In the genomic region with DNA sequence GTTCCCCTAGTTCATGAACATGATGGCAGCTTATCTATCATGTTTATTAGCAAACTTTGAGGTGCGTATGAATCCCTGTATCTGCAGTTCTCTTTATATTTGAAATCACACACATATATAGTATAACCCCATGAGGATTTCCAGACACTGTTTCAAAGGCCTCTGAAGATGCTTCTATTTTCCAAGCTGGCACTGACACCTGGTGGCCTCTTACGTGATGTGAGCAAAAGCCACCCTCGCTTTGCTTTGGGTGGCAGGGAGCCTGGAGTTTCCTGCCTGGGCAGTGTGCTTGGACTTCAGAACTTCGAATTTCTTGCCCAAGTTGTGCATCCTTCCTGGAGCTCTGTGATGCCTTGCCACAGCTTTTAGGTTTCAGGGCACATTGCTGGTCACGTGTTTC, we compare ENCODE assay signal across 10 mouse cellular contexts.
DNase-seq lines count a peak whose midpoint lies in the region; ATAC-seq and TF ChIP-seq lines count a peak whose summit lies in the region.
"Had no signal": no experiment of that assay in that cellular context is flagged by ENCODE, and none has a peak within 500 bp of the region (broad histone marks: within the 10 kb centered on the region; RNA-seq: fewer than 3 reads in every experiment).

No protein-coding gene starts in this region.

- no peak overlapping the region for H3K4me3 ChIP-seq in intestine, postnatal 0 days (ENCODE audit: low read depth, low read length)
- no peak overlapping the region for H3K4me3 ChIP-seq in intestine, embryonic 15.5 days (replicated peaks)
- H3K4me3 ChIP-seq in forebrain, embryonic 11.5 days (ENCODE audit: low read depth, low read length) = no peak overlapping the region
- H3K4me3 ChIP-seq: embryonic facial prominence, embryonic 13.5 days had no signal

- no peaks in the 10 kb centered on the region for H3K9me3 ChIP-seq in intestine, postnatal 0 days (ENCODE audit: control insufficient read depth)
- no peaks in the 10 kb centered on the region for H3K9me3 ChIP-seq in intestine, embryonic 15.5 days
- no peaks in the 10 kb centered on the region for H3K9me3 ChIP-seq in forebrain, embryonic 11.5 days (ENCODE audit: control insufficient read depth, low read length)
- H3K9me3 ChIP-seq: embryonic facial prominence, embryonic 13.5 days had no signal

- ATAC-seq in intestine, postnatal 0 days = no peak
- no peak for ATAC-seq in intestine, embryonic 15.5 days
- ATAC-seq in erythroblast, adult 5-6 weeks (replicated peaks; ENCODE audit: low FRiP score, poor library complexity, severe bottlenecking) = no peak
- no peak for ATAC-seq in forebrain, embryonic 11.5 days (replicated peaks; ENCODE audit: low FRiP score)

- peak; percentile 54 for DNase-seq in CD4-positive, CD25-positive, alpha-beta regulatory T cell, adult 2 months (ENCODE audit: low read depth, low spot score)
- peak; percentile 46 for DNase-seq in NIH3T3 (ENCODE audit: low read depth)
- DNase-seq in heart, postnatal 4 days = peak; percentile 52
- peak; percentile 51 for DNase-seq in skeletal muscle tissue, adult 2 months (ENCODE audit: low read depth, low spot score)
- no peak for DNase-seq in forebrain, embryonic 11.5 days (ENCODE audit: low spot score)

- peak; percentile 68 for TF ChIP-seq CTCF in intestine, postnatal 0 days (IDR thresholded peaks at IDR 0.05; ENCODE audit: low read depth)

- no peaks in the 10 kb centered on the region for H3K27me3 ChIP-seq in intestine, postnatal 0 days (replicated peaks; ENCODE audit: control insufficient read depth, insufficient read depth, low read length)
- H3K27me3 ChIP-seq in intestine, embryonic 15.5 days (replicated peaks) = no peaks in the 10 kb centered on the region
- no peaks in the 10 kb centered on the region for H3K27me3 ChIP-seq in forebrain, embryonic 11.5 days (ENCODE audit: control insufficient read depth, insufficient read depth, low read length)

- 66% methylated on average over 5 of the region's 5 CpGs for whole genome bisulfite sequencing in intestine, postnatal 0 days
- WGBS in intestine, embryonic 15.5 days = 62% methylated on average over 5 of the region's 5 CpGs
- WGBS in forebrain, embryonic 11.5 days = 84% methylated on average over 5 of the region's 5 CpGs

- no peak overlapping the region for H3K9ac ChIP-seq in intestine, postnatal 0 days (ENCODE audit: low read depth, low read length)
- no peak overlapping the region for H3K9ac ChIP-seq in intestine, embryonic 15.5 days
- no peak overlapping the region for H3K9ac ChIP-seq in forebrain, embryonic 11.5 days (ENCODE audit: low read length)
- H3K9ac ChIP-seq: embryonic facial prominence, embryonic 13.5 days had no signal

- no peak overlapping the region for H3K27ac ChIP-seq in intestine, postnatal 0 days (ENCODE audit: low read depth, low read length)
- no peak overlapping the region for H3K27ac ChIP-seq in intestine, embryonic 15.5 days
- H3K27ac ChIP-seq in forebrain, embryonic 11.5 days (ENCODE audit: low read depth, low read length) = no peak overlapping the region
- H3K27ac ChIP-seq: embryonic facial prominence, embryonic 13.5 days; macrophage had no signal

- H3K4me1 ChIP-seq in intestine, postnatal 0 days (replicated peaks; ENCODE audit: control insufficient read depth, insufficient read depth, low read length) = no peaks in the 10 kb centered on the region
- no peaks in the 10 kb centered on the region; the same call in none of the 2 replicates for H3K4me1 ChIP-seq in intestine, embryonic 15.5 days (replicated peaks)
- no peaks in the 10 kb centered on the region for H3K4me1 ChIP-seq in forebrain, embryonic 11.5 days (replicated peaks; ENCODE audit: control insufficient read depth, insufficient read depth, low read length)

- H3K36me3 ChIP-seq in intestine, postnatal 0 days (ENCODE audit: control insufficient read depth, insufficient read depth) = no peaks in the 10 kb centered on the region
- no peaks in the 10 kb centered on the region for H3K36me3 ChIP-seq in intestine, embryonic 15.5 days
- H3K36me3 ChIP-seq in forebrain, embryonic 11.5 days (ENCODE audit: control insufficient read depth, insufficient read depth, low read length) = no peaks in the 10 kb centered on the region
- H3K36me3 ChIP-seq: embryonic facial prominence, embryonic 13.5 days had no signal

- no peak overlapping the region for H3K4me2 ChIP-seq in intestine, postnatal 0 days (replicated peaks; ENCODE audit: low read depth)
- H3K4me2 ChIP-seq in intestine, embryonic 15.5 days (replicated peaks) = no peak overlapping the region
- no peak overlapping the region for H3K4me2 ChIP-seq in forebrain, embryonic 11.5 days (ENCODE audit: low read depth, low read length, severe bottlenecking)
- H3K4me2 ChIP-seq: embryonic facial prominence, embryonic 13.5 days had no signal
